Mouse (Mus musculus): ENCODE results near the gene Mylk. TPM values are rescaled to one million over a fixed set of nuclear protein-coding genes. Genes with fewer than 3 reads are reported as not detected.
A peak's percentile ranks its signal among the peaks of the same experiment; 100 is the strongest.
"Not testable (repeated sequence)": the region's sequence is repeated elsewhere in the genome, so short reads cannot be mapped to it uniquely, and the experiment has no call there.

Gene Mylk
- 2,043 and 2,359 TPM in 2 replicates for polyA plus RNA-seq (2012; rRNA removed)

- peak; percentile 77 for DNase-seq (ENCODE audit: low spot score)
Observed at GRCm38 (mm10) chr16:34745065-34745585, at the start of gene Mylk. Gene Mylk (plus strand): TSS chr16:34745210.

DNA sequence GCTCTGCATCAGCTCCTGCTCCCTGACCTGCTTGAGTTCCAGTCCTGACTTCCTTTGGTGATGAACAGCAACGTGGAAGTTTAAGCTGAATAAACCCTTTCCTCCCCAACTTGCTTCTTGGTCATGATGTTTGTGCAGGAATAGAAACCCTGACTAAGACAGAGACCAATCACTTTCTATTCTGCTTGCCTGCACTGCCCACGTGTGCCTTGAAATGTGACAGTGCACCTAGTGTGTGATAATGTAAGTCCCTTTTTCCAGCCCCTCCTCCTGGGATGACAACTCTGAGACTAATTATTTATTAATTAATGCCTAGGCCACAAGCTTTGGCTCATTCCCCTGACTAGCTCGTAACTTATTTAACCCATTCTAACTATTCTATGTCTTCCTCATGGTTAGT is 46.3 kb upstream of the Mylk start:
- not testable (repeated sequence) for DNase-seq (ENCODE audit: low spot score)

DNA sequence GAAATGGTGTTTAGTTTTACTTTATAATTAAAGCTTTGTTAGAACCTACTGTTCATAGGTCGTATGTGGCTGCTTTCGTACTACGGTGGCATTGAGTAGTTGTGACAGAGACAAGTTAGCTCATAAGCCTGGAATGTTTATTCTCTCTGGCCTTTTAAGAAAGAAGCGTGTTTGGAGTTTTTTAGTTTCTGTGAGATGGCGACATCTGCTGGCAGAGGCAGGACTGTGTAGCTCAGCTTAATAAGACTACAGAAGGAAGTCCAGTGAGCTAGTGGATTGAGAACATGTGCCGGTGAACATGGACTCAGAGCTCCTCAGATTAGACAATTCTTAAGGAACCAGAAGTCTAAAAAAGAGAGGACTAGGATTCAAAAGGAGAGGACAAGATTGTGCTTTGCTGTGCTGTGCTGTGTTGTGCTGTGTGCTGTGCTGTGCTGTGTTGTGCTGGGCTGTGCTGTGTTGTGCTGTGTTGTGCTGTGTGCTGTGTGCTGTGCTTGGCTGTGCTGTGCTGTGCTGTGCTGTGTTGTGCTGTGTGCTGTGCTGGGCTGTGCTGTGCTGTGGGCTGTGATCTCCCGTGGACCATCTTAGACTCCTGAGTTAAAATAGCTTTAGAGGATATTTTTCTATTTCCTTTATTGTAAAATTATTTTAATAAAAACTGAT is 44.7 kb upstream of the Mylk start:
- DNase-seq (ENCODE audit: low spot score) = no peak

DNA sequence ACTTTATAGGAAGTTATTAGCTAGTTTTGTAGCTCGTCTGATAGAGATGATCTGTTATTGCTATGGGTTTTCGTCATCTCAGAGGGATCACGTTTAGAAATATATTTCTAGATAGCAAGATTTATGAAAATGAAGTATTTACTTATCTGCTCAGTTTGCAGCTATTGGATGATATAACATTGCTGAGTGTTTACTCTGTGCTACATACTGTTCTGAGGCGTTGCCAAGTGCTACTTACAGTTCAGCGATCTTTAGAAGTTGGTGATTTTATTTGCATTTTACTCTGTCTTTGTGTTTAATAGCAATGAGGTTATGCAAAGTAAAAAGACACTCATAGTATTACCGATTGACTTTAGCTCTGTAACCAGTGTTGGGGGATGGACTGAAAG is 44.2 kb upstream of the Mylk start:
- no peak for DNase-seq (ENCODE audit: low spot score)

DNA sequence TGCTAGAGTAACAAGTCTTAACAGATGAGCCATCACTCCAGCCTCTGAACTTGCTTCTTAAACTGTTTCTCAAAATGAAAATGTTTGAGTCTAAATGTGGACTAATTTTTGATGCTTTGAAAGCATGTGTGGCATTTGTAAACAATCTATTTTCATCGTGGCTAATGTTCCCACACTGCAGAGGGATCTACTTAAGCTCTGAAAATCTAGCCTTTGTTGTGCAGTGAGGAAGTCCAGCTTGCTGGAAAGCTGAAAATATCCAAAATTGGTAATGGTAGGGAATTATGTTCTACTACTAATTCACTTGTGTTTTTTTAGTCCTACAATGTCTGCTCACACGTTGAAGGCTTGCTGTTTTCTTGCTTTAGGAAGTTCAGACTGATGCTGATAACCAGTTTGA is 39.0 kb upstream of the Mylk start:
- DNase-seq (ENCODE audit: low spot score) = no peak

GRCm38 (mm10) chr16:34706487-34706946 is 38.5 kb upstream of the Mylk start:
- DNase-seq (ENCODE audit: low spot score) = no peak

- no peak for DNase-seq (ENCODE audit: low spot score)
Observed at GRCm38 (mm10) chr16:34711481-34711880, 33.5 kb upstream of the Mylk start.

DNA sequence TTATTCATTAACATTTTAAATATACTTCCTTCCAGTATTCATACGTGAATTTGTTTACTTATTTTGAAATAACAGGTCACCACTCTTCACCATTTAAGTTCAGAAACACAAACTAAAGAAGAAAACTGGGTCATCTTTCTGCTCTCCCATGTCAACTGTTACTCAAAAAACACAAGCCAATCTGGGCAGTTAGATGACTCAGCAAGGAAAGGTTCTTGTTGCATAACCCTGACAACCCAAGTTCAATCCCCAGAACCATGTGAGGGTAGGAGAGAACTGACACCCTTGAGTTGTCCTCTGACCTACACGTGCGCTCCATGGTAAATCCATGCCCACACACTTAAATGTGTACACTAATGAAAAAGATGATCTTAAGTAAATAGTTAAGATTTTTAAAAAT is 19.9 kb upstream of the Mylk start:
- DNase-seq (ENCODE audit: low spot score) = no peak

DNA sequence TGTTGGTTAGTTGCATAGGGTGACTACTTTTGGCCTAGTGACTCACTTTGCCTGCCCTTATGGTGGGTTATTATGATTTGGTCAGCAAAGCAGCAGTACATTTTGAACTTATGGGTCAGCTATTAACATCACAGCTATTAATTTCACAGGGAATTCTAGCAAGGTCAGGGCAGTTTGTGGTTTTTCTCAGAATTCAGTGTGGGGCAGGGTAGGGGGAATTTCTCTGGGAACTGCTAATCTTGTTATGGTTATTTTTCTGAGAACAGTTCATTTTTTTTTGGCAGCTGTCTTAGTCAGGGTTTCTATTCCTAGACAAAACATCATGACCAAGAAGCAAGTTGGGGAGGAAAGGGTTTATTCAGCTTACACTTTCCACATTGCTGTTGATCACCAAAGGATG is 16.4 kb upstream of the Mylk start:
- DNase-seq (ENCODE audit: low spot score) = not testable (repeated sequence)

DNA sequence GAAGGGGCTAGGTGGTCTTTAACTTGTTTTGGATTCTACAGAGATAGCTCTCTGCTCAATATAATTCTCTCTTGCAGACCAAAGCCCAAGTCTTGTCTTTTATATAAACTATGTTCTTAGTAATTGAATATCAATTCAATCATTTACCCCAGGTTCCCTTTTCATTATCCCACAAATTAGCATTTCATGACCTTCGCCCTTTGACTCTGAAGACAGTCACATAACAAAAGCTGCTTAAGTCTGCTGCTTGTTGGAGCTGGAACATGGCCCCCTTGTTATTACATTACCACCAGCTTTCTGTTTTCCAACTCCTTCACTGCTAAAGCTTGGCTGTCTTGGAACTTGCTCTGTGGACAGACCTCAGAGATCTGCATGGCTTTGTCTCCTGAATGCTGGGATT is 15.6 kb upstream of the Mylk start:
- DNase-seq (ENCODE audit: low spot score) = no peak

DNA sequence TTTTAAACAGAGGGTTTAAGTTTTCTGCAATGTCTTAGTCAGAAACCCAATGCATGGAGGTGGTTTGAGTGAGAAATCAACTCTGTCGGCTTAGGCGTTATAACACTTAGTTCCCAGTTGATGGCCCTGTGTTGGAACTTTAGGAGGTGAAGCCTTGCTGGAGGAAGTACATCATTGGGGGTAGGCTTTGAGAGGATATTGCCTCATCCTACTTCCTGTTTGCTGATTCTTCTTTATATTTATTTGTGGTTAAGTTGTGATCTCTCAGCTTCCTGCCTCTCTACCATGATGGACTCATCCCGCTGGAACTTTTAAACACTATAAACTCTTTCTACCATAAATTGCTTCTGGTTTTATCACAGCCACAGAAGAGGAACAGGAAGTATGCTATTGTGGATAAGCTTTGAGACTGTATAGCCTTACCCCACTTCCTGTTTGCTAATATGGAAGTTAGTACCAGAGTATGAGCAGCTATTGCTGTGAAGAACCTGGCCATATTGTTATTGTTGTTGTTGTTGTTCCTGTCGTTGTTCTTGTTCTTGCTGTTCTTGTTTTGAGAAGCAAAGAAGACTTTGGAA is 6.3 kb upstream of the Mylk start:
- no peak for DNase-seq (ENCODE audit: low spot score)

- no peak for DNase-seq (ENCODE audit: low spot score)
Observed at GRCm38 (mm10) chr16:34742930-34743329, 2.1 kb upstream of the Mylk start.

DNA sequence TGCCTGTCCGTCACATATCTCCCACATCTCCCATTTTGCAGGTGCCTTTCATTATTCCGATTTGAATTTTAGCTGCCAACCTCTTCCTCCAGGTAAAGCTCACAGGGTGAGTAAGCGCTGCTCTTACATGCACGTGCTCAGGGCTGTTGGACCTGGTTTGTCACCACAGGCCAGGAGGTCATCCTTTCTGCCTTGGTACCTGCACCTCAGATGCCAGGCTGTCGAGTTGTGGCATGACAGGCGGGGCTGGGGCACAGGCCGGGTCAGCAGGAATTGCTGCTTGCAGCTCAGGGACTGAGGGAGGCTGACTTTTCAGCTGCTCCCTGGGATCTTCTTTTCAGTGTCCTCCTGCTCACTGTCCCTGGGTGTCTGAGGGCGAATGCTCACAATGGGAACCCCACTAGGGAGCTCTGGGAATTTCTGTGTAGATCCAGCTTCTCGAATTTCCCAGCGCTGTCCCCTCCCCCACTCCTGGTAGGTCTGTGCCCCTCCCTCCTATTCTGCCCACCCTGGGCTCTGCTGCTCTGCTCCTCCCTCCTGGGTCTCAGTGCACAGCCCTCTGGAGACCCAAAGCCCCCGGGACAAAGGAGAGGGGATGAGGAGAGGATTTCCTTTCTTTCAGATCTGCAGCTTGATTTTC is 3.2 kb downstream of the Mylk start:
- peak; percentile 30 for DNase-seq (ENCODE audit: low spot score)

GRCm38 (mm10) chr16:34749536-34749935 is 4.5 kb downstream of the Mylk start:
- DNase-seq (ENCODE audit: low spot score) = no peak

DNA sequence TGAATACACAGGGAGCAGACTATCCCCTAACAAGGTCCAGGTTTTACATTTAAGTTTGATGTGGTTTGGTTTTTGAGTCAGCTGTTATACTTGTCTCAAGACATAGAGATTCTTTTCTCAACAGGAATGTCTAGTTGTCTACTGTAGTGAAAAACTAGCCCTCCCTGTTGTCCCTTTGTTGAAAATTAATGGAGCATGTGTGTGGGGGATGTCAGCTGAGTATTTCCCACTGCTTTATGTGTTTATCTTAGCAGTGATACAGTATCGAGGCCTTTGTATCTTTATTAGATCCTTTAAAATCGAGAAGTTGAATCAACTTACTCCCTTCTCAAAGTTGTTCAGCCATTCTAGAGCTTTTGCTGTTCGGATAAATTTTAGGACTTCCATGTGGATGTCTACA is 7.0 kb downstream of the Mylk start:
- no peak for DNase-seq (ENCODE audit: low spot score)

DNA sequence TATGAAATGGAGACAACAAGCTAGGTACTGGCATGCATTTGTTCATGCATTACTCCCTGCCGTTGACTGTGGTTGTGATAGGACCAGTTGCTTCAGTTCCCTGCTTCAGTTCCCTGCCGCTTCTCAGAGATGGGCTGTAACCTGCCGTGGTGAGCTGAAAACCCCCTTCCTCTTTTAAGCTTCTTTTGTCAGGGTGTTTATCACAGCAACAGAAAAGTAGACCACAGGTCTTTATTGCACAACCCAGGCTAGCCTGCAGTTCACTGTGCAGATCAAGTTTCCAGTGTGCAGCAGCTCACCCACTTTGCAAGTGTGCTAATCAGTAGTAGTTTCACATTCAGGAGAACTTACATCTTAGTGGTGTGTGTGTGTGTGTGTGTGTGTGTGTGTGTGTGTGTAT is 8.0 kb downstream of the Mylk start:
- DNase-seq (ENCODE audit: low spot score) = no peak

DNA sequence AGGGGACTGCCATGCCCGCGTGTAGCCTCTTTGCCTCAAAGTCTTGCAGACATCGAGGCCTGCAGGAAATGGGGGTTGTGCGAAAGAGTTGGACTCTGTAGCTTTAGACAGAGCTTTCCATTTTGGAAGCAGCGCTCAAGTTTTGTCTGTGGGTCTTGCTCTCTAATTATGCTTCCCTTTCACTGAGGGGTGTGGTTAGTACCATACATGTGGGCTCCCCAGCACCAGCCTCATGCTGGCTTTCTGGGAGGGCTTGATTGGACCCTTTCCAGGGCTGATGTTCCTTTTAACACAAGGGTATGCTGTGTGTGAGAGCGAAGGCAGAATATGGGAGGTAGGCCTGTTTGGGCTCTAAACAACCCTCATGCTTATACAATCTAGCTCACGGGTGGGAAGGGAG is 12.0 kb downstream of the Mylk start:
- DNase-seq (ENCODE audit: low spot score) = no peak

- DNase-seq (ENCODE audit: low spot score) = no peak
Observed at GRCm38 (mm10) chr16:34758205-34758604, 13.2 kb downstream of the Mylk start.

DNA sequence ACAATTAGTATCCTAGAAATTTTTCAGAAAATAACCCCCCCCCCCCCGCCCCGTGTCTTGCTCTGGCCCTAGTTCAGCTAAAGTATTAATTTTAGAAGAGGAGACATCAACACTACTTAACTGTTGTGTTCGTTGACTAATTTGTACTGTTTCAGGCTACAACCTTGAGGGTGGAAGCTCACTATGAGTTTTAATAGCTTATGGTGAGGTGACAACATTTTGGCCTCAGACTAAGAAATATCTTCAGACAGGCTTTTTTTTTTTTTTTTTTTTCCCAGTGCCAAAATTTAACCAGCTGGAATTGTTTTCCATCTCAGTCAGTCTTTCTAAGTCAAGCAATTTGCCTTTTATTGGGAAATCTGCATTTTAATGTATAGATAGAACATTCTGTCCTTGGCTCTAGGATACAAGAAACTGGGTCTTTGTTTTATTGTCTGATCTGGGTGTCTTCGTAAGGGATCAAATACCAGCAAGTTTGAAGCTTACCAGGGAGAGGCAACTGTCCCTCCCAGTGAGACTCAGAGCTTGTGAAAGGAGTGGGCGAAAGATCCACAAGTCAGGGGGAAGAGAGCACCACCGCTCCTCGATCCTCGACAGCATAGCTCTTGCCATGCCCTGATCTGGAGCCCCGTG is 19.1 kb downstream of the Mylk start:
- DNase-seq (ENCODE audit: low spot score) = no peak

GRCm38 (mm10) chr16:34765666-34766065 is 20.7 kb downstream of the Mylk start:
- no peak for DNase-seq (ENCODE audit: low spot score)

GRCm38 (mm10) chr16:34766193-34766592 is 21.2 kb downstream of the Mylk start:
- no peak for DNase-seq (ENCODE audit: low spot score)

DNA sequence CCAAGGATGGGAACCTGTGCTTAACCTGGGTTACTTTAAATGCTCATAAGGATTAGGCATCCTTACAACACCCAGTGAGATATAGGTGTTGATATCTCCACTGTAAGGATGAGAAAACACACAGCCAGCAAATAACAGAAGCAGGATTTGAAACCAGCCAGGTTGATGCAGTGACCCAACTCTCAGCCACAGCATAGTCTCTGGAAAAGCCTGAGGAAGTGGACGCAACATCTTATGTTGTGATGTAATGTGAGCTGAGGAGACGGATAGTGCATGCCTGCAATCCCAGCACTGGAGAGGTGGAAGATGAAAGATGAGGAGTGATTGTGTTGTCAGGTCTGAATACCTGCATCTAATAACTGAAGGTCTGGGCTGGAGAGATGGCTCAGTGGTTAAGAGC is 22.4 kb downstream of the Mylk start:
- DNase-seq (ENCODE audit: low spot score) = no peak

GRCm38 (mm10) chr16:34768436-34768835 is 23.4 kb downstream of the Mylk start:
- no peak for DNase-seq (ENCODE audit: low spot score)

Data from urinary bladder, adult 2 months (tissue).